In the genomic region with DNA sequence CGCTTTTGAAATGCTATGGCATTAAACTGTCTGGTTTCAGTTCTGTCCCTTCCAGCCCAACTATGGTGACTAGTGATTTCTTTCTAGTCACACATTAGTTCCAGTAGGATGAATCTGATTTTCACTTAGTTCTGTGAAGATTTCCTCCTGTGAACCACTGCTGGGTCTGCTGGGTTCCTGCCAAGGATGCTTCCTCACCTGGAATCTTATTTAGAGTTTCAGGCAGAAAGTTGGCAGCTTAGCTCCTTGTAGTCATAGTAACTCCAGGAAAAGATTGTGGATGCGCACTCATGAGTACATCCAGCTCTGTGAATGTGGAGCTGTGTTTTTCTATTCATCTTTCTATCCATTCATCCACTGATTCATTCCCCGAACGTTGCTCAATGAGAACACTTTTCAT, we compare ENCODE assay signal across 13 mouse cellular contexts.
A peak's percentile ranks its signal among the peaks of the same experiment; 100 is the strongest.
DNase-seq lines count a peak whose midpoint lies in the region; ATAC-seq lines count a peak whose summit lies in the region.
"Had no signal": no experiment of that assay in that cellular context is flagged by ENCODE, and none has a peak within 500 bp of the region (broad histone marks: within the 10 kb centered on the region; RNA-seq: fewer than 3 reads in every experiment).

No protein-coding gene starts in this region.

- peak; percentile 32 for DNase-seq in hindbrain, embryonic 14.5 days (ENCODE audit: low spot score)
- peak; percentile 1 for DNase-seq in retina, postnatal 1 day
- no peak for DNase-seq in retina, embryonic 14.5 days (ENCODE audit: low spot score)
- peak; percentile 80 for DNase-seq in left cerebral cortex, postnatal 4 days
- no peak for DNase-seq in spleen, adult 12 weeks (ENCODE audit: low spot score)
- DNase-seq: kidney, adult 9 months; liver; lung, embryonic 14.5 days; thymus, postnatal 14 days had no signal

- no peaks in the 10 kb centered on the region for H3K4me1 ChIP-seq in hindbrain, embryonic 14.5 days (replicated peaks; ENCODE audit: control insufficient read depth, insufficient read depth, low read length)
- no peaks in the 10 kb centered on the region for H3K4me1 ChIP-seq in hindbrain, embryonic 13.5 days (replicated peaks)
- H3K4me1 ChIP-seq: heart, embryonic 10.5 days had no signal

- WGBS in hindbrain, embryonic 14.5 days: 73% methylated on average over 4 of the region's 4 CpGs
- 72% methylated on average over 4 of the region's 4 CpGs for WGBS in hindbrain, embryonic 13.5 days

- H3K27ac ChIP-seq in hindbrain, embryonic 14.5 days: no peak overlapping the region
- H3K27ac ChIP-seq in hindbrain, embryonic 13.5 days: no peak overlapping the region
- H3K27ac ChIP-seq: heart, embryonic 10.5 days had no signal

- no peaks in the 10 kb centered on the region for H3K36me3 ChIP-seq in hindbrain, embryonic 14.5 days (replicated peaks; ENCODE audit: control insufficient read depth, insufficient read depth)
- H3K36me3 ChIP-seq in hindbrain, embryonic 13.5 days: no peaks in the 10 kb centered on the region
- H3K36me3 ChIP-seq: heart, embryonic 10.5 days had no signal

- ATAC-seq in hindbrain, embryonic 14.5 days (ENCODE audit: low FRiP score): peak; percentile 40; the same call in 1 of the 2 replicates
- no peak for ATAC-seq in hindbrain, embryonic 13.5 days (ENCODE audit: low FRiP score)
- ATAC-seq in CD4-positive, CD25-positive, alpha-beta regulatory T cell, adult 4 months: no peak

- no peaks in the 10 kb centered on the region for H3K27me3 ChIP-seq in hindbrain, embryonic 14.5 days (ENCODE audit: control insufficient read depth, insufficient read depth, low read length)
- H3K27me3 ChIP-seq in hindbrain, embryonic 13.5 days: no peaks in the 10 kb centered on the region

- no peak overlapping the region for H3K9ac ChIP-seq in hindbrain, embryonic 14.5 days
- no peak overlapping the region for H3K9ac ChIP-seq in hindbrain, embryonic 13.5 days
- H3K9ac ChIP-seq: lung, embryonic 14.5 days had no signal

- H3K4me2 ChIP-seq in hindbrain, embryonic 14.5 days (replicated peaks): no peak overlapping the region
- no peak overlapping the region for H3K4me2 ChIP-seq in hindbrain, embryonic 13.5 days
- H3K4me2 ChIP-seq: lung, embryonic 14.5 days had no signal

- H3K4me3 ChIP-seq in hindbrain, embryonic 14.5 days (replicated peaks; ENCODE audit: low read length): no peak overlapping the region
- H3K4me3 ChIP-seq in hindbrain, embryonic 13.5 days: no peak overlapping the region
- H3K4me3 ChIP-seq: heart, embryonic 10.5 days; myocyte had no signal

- intact Hi-C loops in left cerebral cortex, postnatal 4 days (cut with DNase I): no loop called here

- no peaks in the 10 kb centered on the region for H3K9me3 ChIP-seq in hindbrain, embryonic 14.5 days (ENCODE audit: control insufficient read depth, low read length)
- no peaks in the 10 kb centered on the region for H3K9me3 ChIP-seq in hindbrain, embryonic 13.5 days
- H3K9me3 ChIP-seq: heart, embryonic 10.5 days had no signal

Comparison
In these comparisons a context has a peak if more than half of its experiments do, and no peak if none do; other contexts are left out.
1. DNase-seq: peak in hindbrain, embryonic 14.5 days (single experiment), retina, postnatal 1 day (single experiment) and left cerebral cortex, postnatal 4 days (single experiment); none in retina, embryonic 14.5 days (single experiment) and spleen, adult 12 weeks (single experiment).